Mouse (Mus musculus): ENCODE measurements around the gene Zfp689. TPM values are rescaled to one million over a fixed set of nuclear protein-coding genes. Genes with fewer than 3 reads are reported as not detected.

The Zfp689 gene
- polyA plus RNA-seq, 1 experiment from 2014 or later = 4.8 TPM

- Histone ChIP-seq H3K4me3 (replicated peaks; ENCODE audit: low read depth, low read length) (no peak overlapping the region), H3K9me3 (replicated peaks; ENCODE audit: low read length) (no peaks in the 10 kb centered on the region), H3K27ac (no peak overlapping the region), H3K4me1 (replicated peaks; ENCODE audit: insufficient read depth, low read length) (peaks cover 2% of the 10 kb centered on the region; the same call in 1 of the 2 replicates), H3K27me3 (ENCODE audit: insufficient read depth, low read length) (no peaks in the 10 kb centered on the region), H3K9ac (ENCODE audit: low read depth, low read length) (no peak overlapping the region), H3K4me2 (ENCODE audit: low read length) (no peak overlapping the region), H3K36me3 (ENCODE audit: insufficient read depth, low read length) (peaks cover 53% of the 10 kb centered on the region)
- TF ChIP-seq CTCF (IDR thresholded peaks at IDR 0.05; ENCODE audit: low read depth) = no peak
- WGBS = 82% methylated on average over 5 of the region's 5 CpGs
- DNase-seq (ENCODE audit: low spot score) = no peak
- ATAC-seq (replicated peaks; ENCODE audit: low FRiP score, low read depth) = no peak
Observed at GRCm38 (mm10) chr7:127485416-127485815, 36.5 kb upstream of the Zfp689 start.

GRCm38 (mm10) chr7:127480321-127480720 is 31.4 kb upstream of the Zfp689 start:
- no peaks in the 10 kb centered on the region for H3K9me3 ChIP-seq (replicated peaks; ENCODE audit: low read length)
- 60% methylated on average over 2 of the region's 2 CpGs for WGBS
- H3K4me3 ChIP-seq (replicated peaks; ENCODE audit: low read depth, low read length) = peak overlapping the region; percentile 98
- peaks cover 27% of the 10 kb centered on the region for H3K36me3 ChIP-seq (ENCODE audit: insufficient read depth, low read length)
- no peaks in the 10 kb centered on the region for H3K27me3 ChIP-seq (ENCODE audit: insufficient read depth, low read length)
- peaks cover 10% of the 10 kb centered on the region; the same call in 1 of the 2 replicates for H3K4me1 ChIP-seq (replicated peaks; ENCODE audit: insufficient read depth, low read length)
- TF ChIP-seq CTCF (IDR thresholded peaks at IDR 0.05; ENCODE audit: low read depth) = no peak
- H3K27ac ChIP-seq = no peak overlapping the region; the same call in 1 of the 2 replicates
- peak overlapping the region; percentile 78 for H3K4me2 ChIP-seq (ENCODE audit: low read length)
- DNase-seq (ENCODE audit: low spot score) = no peak
- no peak for ATAC-seq (replicated peaks; ENCODE audit: low FRiP score, low read depth)
- peak overlapping the region; percentile 96; the same call in 1 of the 2 replicates for H3K9ac ChIP-seq (ENCODE audit: low read depth, low read length)

- Histone ChIP-seq H3K4me2 (ENCODE audit: low read length) (peak overlapping the region; percentile 78), H3K36me3 (ENCODE audit: insufficient read depth, low read length) (peaks cover 29% of the 10 kb centered on the region), H3K9me3 (replicated peaks; ENCODE audit: low read length) (no peaks in the 10 kb centered on the region), H3K27ac (peak overlapping the region; percentile 98), H3K9ac (ENCODE audit: low read depth, low read length) (peak overlapping the region; percentile 96), H3K4me1 (replicated peaks; ENCODE audit: insufficient read depth, low read length) (peaks cover 10% of the 10 kb centered on the region; the same call in 1 of the 2 replicates), H3K27me3 (ENCODE audit: insufficient read depth, low read length) (no peaks in the 10 kb centered on the region), H3K4me3 (replicated peaks; ENCODE audit: low read depth, low read length) (peak overlapping the region; percentile 98)
- DNase-seq (ENCODE audit: low spot score) (peak; percentile 31), ATAC-seq (replicated peaks; ENCODE audit: low FRiP score, low read depth) (no peak)
- no peak for TF ChIP-seq CTCF (IDR thresholded peaks at IDR 0.05; ENCODE audit: low read depth)
- WGBS = 3% methylated on average over 47 of the region's 48 CpGs
Observed at GRCm38 (mm10) chr7:127479318-127480225, 30.6 kb upstream of the Zfp689 start.

DNA sequence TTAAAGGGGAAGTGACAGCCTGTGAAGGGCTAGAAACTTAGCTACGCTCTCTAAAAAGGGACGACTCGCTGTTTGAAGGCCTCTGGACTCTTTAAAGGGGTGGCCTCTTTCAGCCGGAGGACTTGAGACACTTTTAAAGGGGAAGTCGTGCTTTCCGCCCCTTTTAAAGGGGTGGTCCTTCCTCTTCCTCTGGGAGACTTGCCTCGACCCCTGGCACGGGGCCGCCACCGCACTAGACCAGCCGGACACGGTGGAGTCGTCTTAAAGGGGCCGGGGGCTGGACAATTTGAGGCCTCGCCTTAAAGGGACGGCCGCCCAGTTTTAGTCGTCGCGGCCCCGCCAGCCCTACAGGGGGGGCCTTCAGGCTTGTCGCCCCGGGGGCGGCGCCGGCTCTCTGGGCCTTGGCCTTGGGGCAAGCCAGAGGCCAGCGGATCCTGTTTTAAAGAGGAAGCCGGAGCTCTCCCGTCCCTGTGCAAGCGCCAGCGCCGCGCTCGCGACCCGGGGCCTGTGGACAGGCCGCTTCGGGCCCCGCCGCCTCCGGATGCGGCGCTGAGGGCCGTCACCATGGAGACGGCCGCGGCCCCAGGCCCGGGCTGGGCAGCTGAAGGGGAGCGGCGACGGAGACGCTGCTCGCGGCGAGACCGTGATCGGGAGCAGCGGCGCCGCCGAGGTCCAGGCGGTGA is 29.8 kb upstream of the Zfp689 start, which contains the start of gene Fbrs:
Fbrs (plus strand) TSS at position 565 of the 683 bp plus-strand sequence.
- peak within 1 kb of the TSS; percentile 78 for H3K4me2 ChIP-seq (ENCODE audit: low read length)
- peaks cover 30% of the 10 kb centered on the region; the same call in 1 of the 2 replicates for H3K36me3 ChIP-seq (ENCODE audit: insufficient read depth, low read length)
- peak within 1 kb of the TSS; percentile 98 for H3K27ac ChIP-seq
- ATAC-seq (replicated peaks; ENCODE audit: low FRiP score, low read depth) (peak; percentile 77), DNase-seq (ENCODE audit: low spot score) (peak; percentile 98)
- peak within 1 kb of the TSS; percentile 98 for H3K4me3 ChIP-seq (replicated peaks; ENCODE audit: low read depth, low read length)
- H3K9me3 ChIP-seq (replicated peaks; ENCODE audit: low read length) = no peaks in the 10 kb centered on the region
- no peaks in the 10 kb centered on the region for H3K27me3 ChIP-seq (ENCODE audit: insufficient read depth, low read length)
- peak within 1 kb of the TSS; percentile 96 for H3K9ac ChIP-seq (ENCODE audit: low read depth, low read length)
- H3K4me1 ChIP-seq (replicated peaks; ENCODE audit: insufficient read depth, low read length) = peaks cover 10% of the 10 kb centered on the region; the same call in 1 of the 2 replicates
- WGBS = under 1% methylated on average over 57 of the region's 62 CpGs
- peak; percentile 5; the same call in 1 of the 2 replicates for TF ChIP-seq CTCF (IDR thresholded peaks at IDR 0.05; ENCODE audit: low read depth)

DNA sequence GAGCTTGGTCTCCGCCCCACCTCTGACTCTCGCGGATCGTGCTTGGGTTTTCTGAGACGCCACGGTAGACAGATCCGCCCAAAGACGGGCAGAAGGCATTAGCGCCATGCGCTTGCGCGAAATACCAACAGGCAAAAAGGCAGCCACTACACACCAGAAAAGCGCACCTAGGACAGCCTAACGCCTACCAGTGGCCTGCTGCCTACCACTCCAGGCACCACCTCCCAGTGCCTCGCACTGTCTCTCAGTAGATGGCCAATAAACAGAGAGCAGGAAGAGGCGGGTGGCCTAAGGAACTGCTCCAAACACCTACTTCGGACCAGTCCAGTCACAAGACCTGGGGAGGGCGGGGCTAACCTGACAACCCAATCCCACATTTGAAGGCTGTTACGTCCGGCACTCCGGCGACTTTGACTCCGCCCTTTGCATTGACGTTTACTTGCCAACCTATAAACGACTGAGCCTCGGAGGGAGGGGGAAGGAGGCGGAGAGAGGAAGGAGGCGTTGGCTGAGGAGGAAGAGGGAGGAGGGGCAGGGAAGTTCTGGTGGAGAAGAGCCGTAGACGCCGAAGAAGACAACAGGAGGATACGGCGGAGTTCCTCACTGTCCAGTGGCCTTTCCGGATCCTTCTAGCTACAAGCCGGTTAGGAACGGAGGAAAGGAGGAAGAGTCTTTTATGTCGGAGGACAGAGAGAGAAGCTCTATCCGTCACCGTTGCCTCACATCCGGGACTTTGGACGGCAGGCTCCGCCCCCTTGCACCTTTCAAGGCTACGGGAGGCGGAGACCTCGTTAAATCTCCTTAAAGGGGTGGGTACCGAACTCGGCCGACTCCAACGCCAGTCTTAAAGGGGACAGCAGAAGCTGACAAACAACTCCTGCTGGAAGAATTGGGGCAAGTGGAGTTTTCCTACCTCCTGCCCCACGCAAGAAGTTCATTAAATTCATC is 29.0 kb upstream of the Zfp689 start:
- DNase-seq (ENCODE audit: low spot score) = peak; percentile 100
- Histone ChIP-seq H3K9me3 (replicated peaks; ENCODE audit: low read length) (no peaks in the 10 kb centered on the region), H3K27me3 (ENCODE audit: insufficient read depth, low read length) (no peaks in the 10 kb centered on the region), H3K9ac (ENCODE audit: low read depth, low read length) (peak overlapping the region; percentile 96), H3K4me2 (ENCODE audit: low read length) (peak overlapping the region; percentile 78), H3K36me3 (ENCODE audit: insufficient read depth, low read length) (peaks cover 30% of the 10 kb centered on the region; the same call in 1 of the 2 replicates), H3K27ac (peak overlapping the region; percentile 98), H3K4me3 (replicated peaks; ENCODE audit: low read depth, low read length) (peak overlapping the region; percentile 98), H3K4me1 (replicated peaks; ENCODE audit: insufficient read depth, low read length) (peaks cover 10% of the 10 kb centered on the region; the same call in 1 of the 2 replicates)
- TF ChIP-seq CTCF (IDR thresholded peaks at IDR 0.05; ENCODE audit: low read depth) = peak; percentile 29; the same call in 1 of the 2 replicates
- ATAC-seq (replicated peaks; ENCODE audit: low FRiP score, low read depth) = peak; percentile 94
- under 1% methylated on average over 50 of the region's 50 CpGs for WGBS

Data from kidney, postnatal 0 days (tissue).